Mouse (Mus musculus): ENCODE results near the gene Gm26992. TPM values are rescaled to one million over a fixed set of nuclear protein-coding genes. Genes with fewer than 3 reads are reported as not detected.

Gene Gm26992
- total and polyA plus RNA-seq, 2 experiments from 2014 or later: 0.48 TPM; not detected in 1

GRCm38 (mm10) chrX:103521221-103521716 is 99.5 kb downstream of the Gm26992 start:
- H3K9me3 ChIP-seq (ENCODE audit: low read length): no peaks in the 10 kb centered on the region
- H3K4me2 ChIP-seq (ENCODE audit: low read depth): no peak overlapping the region
- no peak overlapping the region for H3K9ac ChIP-seq
- ATAC-seq (no peak), DNase-seq (no peak)
- H3K27me3 ChIP-seq (ENCODE audit: insufficient read depth, low read length): no peaks in the 10 kb centered on the region
- no peak overlapping the region for H3K27ac ChIP-seq (ENCODE audit: low read depth, low read length)
- WGBS: 47% methylated on average over 4 of the region's 4 CpGs
- H3K36me3 ChIP-seq (ENCODE audit: insufficient read depth): no peaks in the 10 kb centered on the region
- no peak for TF ChIP-seq CTCF (IDR thresholded peaks at IDR 0.05; ENCODE audit: low read depth)
- no peak overlapping the region for H3K4me3 ChIP-seq (ENCODE audit: low read depth, low read length)
- H3K4me1 ChIP-seq (ENCODE audit: insufficient read depth): no peaks in the 10 kb centered on the region

DNA sequence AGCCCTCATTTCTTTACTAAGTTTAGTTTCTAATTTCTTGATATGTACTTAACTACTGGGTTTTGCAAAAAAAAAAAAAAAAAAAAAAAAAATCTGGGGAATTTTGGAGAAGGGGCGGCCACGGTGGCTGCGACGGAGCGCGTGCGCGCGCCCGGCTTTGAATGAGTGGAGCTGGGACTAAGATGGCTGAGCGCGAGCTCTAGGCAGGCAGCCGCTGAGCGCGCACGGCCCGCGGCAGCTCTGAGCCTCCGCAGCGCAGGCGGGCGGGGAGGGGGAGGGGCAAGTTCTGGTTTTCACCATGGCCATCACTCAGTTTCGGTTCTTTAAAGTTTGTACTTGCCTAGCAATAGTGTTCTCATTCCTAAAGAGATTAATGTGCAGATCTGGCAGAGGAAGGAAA is 107.4 kb downstream of the Gm26992 start:
- WGBS: 3% methylated on average over 13 of the region's 23 CpGs
- H3K4me2 ChIP-seq (ENCODE audit: low read depth): peak overlapping the region; percentile 41
- TF ChIP-seq CTCF (IDR thresholded peaks at IDR 0.05; ENCODE audit: low read depth): no peak
- no peak overlapping the region for H3K9ac ChIP-seq
- H3K4me1 ChIP-seq (ENCODE audit: insufficient read depth): no peaks in the 10 kb centered on the region; the same call in 1 of the 2 replicates
- H3K9me3 ChIP-seq (ENCODE audit: low read length): no peaks in the 10 kb centered on the region
- ATAC-seq (peak; percentile 81), DNase-seq (peak; percentile 79)
- H3K27ac ChIP-seq (ENCODE audit: low read depth, low read length): 0 out of 2 replicates have a peak overlapping the region, but pooled peaks have one; percentile 21
- H3K36me3 ChIP-seq (ENCODE audit: insufficient read depth): no peaks in the 10 kb centered on the region
- peak overlapping the region; percentile 18 for H3K4me3 ChIP-seq (ENCODE audit: low read depth, low read length)
- no peaks in the 10 kb centered on the region for H3K27me3 ChIP-seq (ENCODE audit: insufficient read depth, low read length)

Other genes with a start within 250 kb of the Gm26992 start
- gene Nap1l2, start 235.4 kb upstream of the Gm26992 start, total RNA-seq (2014; rRNA removed): 33.1 and 49.5 TPM in 2 replicates
- gene Nap1l2, start 235.4 kb upstream of the Gm26992 start, polyA plus RNA-seq (2015; fragmentation: Nextera tagmentation; extraction: Ambion mirVana): 36.8 and 60.1 TPM in 2 replicates
- gene Cdx4, start 100.6 kb upstream of the Gm26992 start, total RNA-seq (2014; rRNA removed): not detected in 2 replicates
- gene Cdx4, start 100.6 kb upstream of the Gm26992 start, polyA plus RNA-seq (2015; fragmentation: Nextera tagmentation; extraction: Ambion mirVana): not detected in 2 replicates
- 10.8 and 13.5 TPM in 2 replicates for gene Chic1, start 65.5 kb upstream of the Gm26992 start, total RNA-seq (2014; rRNA removed)
- gene Chic1, start 65.5 kb upstream of the Gm26992 start, polyA plus RNA-seq (2015; fragmentation: Nextera tagmentation; extraction: Ambion mirVana): 1.4 and 3.4 TPM in 2 replicates
- not detected in 2 replicates for gene Tsx, start 7.5 kb upstream of the Gm26992 start, total RNA-seq (2014; rRNA removed)
- 0.30 and 0.52 TPM in 2 replicates for gene Tsx, start 7.5 kb upstream of the Gm26992 start, polyA plus RNA-seq (2015; fragmentation: Nextera tagmentation; extraction: Ambion mirVana)
- not detected in 2 replicates for gene Zcchc13, start 208.6 kb downstream of the Gm26992 start, total RNA-seq (2014; rRNA removed)
- gene Zcchc13, start 208.6 kb downstream of the Gm26992 start, polyA plus RNA-seq (2015; fragmentation: Nextera tagmentation; extraction: Ambion mirVana): not detected in 2 replicates

Measured in forebrain, postnatal 0 days (tissue).